Mouse (Mus musculus): ENCODE data around the gene Dst.

GRCm38 (mm10) chr1:34261011-34261410, 353.0 kb downstream of the Dst start:
- no peak for TF ChIP-seq CTCF (IDR thresholded peaks at IDR 0.05)
- TF ChIP-seq POLR2A (IDR thresholded peaks at IDR 0.05; ENCODE audit: insufficient read depth, low read depth, low read length), result no peak
